Mouse (Mus musculus) limb, embryonic 12.5 days (tissue): ENCODE measurements around the gene Sdk2. TPM values are rescaled to one million over a fixed set of nuclear protein-coding genes. Genes with fewer than 3 reads are reported as not detected.

Source experiments
- ATAC-seq: fragments of 200-750 bp; cut with Nextera tagmentation; 2 replicates; pipeline ENCODE4 v1.8.0; 2017; ENCODE audit warnings: low read depth, moderate TSS enrichment; ENCODE audit not compliant: insufficient number of reproducible peaks, insufficient read depth, low FRiP score, low TSS enrichment
- H3K27ac ChIP-seq: fragments of 300-500 bp; sonication (generic); 2 replicates; pipeline ENCODE4 v1.5.1; 2016; ENCODE audit warnings: mild to moderate bottlenecking, moderate library complexity
- H3K27me3 ChIP-seq: fragments of 300-500 bp; sonication (generic); 2 replicates; pipeline ENCODE4 v1.6.1; 2016; ENCODE audit warnings: mild to moderate bottlenecking, moderate library complexity
- H3K36me3 ChIP-seq: fragments of 300-500 bp; sonication (generic); 2 replicates; pipeline ENCODE4 v1.6.1; 2016; ENCODE audit warnings: mild to moderate bottlenecking, moderate library complexity
- H3K4me1 ChIP-seq: fragments of 300-500 bp; sonication (generic); replicated peaks from 2 replicates; pipeline ENCODE4 v1.6.1; 2016
- H3K4me2 ChIP-seq: fragments of 300-500 bp; sonication (generic); 2 replicates; pipeline ENCODE4 v1.6.1; 2016; ENCODE audit warnings: mild to moderate bottlenecking, moderate library complexity
- H3K4me3 ChIP-seq: fragments of 300-500 bp; sonication (generic); replicated peaks from 2 replicates; pipeline ENCODE4 v1.5.1; 2016; ENCODE audit warnings: mild to moderate bottlenecking
- H3K9ac ChIP-seq: fragments of 300-500 bp; sonication (generic); replicated peaks from 2 replicates; pipeline ENCODE4 v1.6.1; 2016; ENCODE audit warnings: mild to moderate bottlenecking, moderate library complexity
- H3K9me3 ChIP-seq: fragments of 300-500 bp; sonication (generic); 2 replicates; pipeline ENCODE4 v1.6.1; 2016; ENCODE audit warnings: mild to moderate bottlenecking, moderate library complexity
- WGBS: fragments of 180-500 bp; shearing (Covaris S2); methylation state at CpG from one replicate; pipeline ENCODE4 v1.1.7; 2016; 5-methylcytosine and 5-hydroxymethylcytosine counted together
- polyA plus RNA-seq: library from polyadenylated mRNA; unstranded; fragments of >200 nt; fragmentation: Nextera tagmentation; extraction: Ambion mirVana; gene quantifications from 2 replicates; pipeline ENCODE4 v1.2.1, GENCODE M21; 2016

Gene Sdk2
- polyA plus RNA-seq, 1 experiment from 2014 or later = 2.3 TPM

DNA sequence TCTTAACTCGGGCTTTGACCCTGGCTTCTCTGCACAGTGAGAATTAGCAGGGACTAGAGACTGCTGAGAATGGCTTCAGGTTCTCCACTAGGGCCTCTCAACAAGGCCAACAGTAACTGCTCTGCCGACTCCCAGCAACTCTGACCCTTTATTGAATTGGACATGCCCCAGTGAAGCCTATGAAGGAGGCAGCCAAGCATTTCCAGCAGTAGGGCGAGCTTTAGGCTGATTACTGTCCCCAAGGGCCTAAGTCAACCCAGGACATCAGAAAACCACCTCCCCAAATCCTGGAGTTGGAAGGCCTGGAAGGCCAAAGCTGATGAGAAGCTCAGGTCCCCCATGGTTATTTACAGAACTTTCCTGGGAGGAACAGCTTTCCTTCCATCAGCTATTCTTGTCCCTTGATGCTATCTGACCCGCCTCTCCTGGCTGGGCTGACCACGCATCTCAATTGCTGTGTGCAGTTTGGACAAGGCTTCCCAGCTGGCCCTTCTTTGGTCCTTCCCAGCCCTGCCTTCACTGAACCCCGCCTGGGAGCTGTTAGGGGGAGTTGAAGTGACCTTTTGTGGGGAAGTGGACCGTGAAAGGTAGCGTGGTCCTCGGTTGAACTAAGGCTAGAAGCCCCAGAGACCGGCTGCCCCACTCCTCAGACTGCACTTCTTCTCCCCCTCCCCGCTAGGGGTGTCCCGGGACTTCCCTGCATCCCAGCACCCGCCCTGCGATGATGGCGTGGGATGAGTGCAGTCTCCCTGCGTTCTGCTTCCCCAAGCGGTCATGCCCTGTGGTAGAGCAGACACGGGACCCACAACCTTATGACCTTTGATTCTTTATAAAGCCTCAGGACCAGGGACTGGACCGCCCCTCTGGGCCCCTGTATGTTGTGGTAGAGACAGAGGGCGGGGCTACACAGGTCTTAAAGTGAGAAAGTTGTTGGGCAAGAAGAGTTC lies 287.8 kb downstream of the Sdk2 start:
- Histone ChIP-seq H3K9me3 (no peaks in the 10 kb centered on the region), H3K27me3 (no peaks in the 10 kb centered on the region), H3K36me3 (no peaks in the 10 kb centered on the region), H3K4me1 (peaks cover 40% of the 10 kb centered on the region), H3K4me2 (peak overlapping the region; percentile 17; the same call in 1 of the 2 replicates), H3K4me3 (no peak overlapping the region), H3K9ac (no peak overlapping the region), H3K27ac (peak overlapping the region; percentile 25; the same call in 1 of the 2 replicates)
- no peak for ATAC-seq
- WGBS = 36% methylated on average over 20 of the region's 20 CpGs

DNA sequence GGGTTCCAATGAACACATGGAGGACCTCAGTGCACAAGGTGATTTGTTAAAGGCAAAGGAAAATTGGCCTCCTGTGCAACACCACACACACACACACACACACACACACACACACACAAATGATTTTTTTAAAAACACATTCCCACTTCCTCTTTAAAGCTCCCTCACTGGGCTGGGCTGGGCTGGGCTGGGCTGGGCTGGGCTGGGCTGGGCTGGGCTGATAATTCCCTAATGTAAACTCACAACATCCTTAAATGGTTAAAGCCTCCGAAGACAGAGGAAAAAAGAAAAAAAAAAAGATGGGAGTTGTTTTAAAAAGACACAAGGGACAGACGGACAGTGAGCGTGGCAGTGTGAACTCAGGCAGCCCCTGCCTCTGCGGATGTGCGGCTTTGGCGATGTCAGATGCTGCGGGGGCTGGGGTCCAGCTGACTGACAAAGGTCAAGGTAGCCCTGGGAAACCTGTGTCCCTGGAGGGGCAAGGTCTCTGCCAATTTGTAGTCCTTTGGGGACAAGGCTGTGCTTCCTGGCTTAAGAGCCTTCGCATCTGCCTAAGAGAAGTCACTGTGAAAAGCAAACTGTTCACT lies 288.9 kb downstream of the Sdk2 start:
- no peaks in the 10 kb centered on the region for H3K27me3 ChIP-seq
- no peak overlapping the region for H3K4me2 ChIP-seq
- H3K9ac ChIP-seq = no peak overlapping the region
- WGBS = 69% methylated on average over 8 of the region's 8 CpGs
- no peaks in the 10 kb centered on the region for H3K36me3 ChIP-seq
- no peak for ATAC-seq
- no peak overlapping the region for H3K4me3 ChIP-seq
- H3K4me1 ChIP-seq = peaks cover 40% of the 10 kb centered on the region
- no peaks in the 10 kb centered on the region for H3K9me3 ChIP-seq
- no peak overlapping the region for H3K27ac ChIP-seq

DNA sequence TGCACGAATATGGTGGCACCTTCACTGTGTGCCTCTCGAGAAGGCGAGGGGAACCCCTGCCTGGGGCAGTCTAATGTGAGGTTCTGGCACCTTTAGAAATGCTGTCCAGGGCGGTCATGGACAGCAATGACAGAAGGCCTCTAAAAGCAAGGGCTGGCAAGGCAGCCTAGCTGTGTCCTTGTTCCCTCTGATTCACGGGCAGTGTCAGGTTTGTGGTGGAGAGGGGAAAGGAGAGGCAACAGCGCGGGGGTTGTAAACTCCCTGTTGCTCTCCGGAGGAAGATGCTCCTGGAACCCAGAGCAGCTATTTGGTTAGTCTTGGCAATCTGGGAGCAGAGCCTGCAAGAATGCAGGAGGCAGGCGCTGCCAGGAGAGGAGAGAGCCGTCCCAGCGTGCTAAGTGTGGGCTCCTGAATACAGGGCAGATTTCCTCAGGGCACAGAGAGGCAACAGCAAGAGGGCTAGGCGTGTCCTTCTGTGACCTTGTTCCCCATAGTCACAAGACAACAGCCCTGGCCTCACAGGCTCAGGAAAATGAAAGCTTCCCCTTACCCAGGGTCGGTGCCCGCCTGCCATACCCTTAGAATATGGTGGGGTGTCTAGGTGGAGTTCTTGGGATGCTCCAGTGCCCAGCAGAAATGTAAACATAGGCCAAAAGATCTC lies 289.9 kb downstream of the Sdk2 start:
- Histone ChIP-seq H3K4me2 (no peak overlapping the region), H3K9ac (no peak overlapping the region), H3K9me3 (no peaks in the 10 kb centered on the region), H3K4me3 (no peak overlapping the region), H3K36me3 (no peaks in the 10 kb centered on the region), H3K27ac (no peak overlapping the region), H3K4me1 (peaks cover 33% of the 10 kb centered on the region), H3K27me3 (no peaks in the 10 kb centered on the region)
- 58% methylated on average over 14 of the region's 14 CpGs for WGBS
- ATAC-seq = no peak

DNA sequence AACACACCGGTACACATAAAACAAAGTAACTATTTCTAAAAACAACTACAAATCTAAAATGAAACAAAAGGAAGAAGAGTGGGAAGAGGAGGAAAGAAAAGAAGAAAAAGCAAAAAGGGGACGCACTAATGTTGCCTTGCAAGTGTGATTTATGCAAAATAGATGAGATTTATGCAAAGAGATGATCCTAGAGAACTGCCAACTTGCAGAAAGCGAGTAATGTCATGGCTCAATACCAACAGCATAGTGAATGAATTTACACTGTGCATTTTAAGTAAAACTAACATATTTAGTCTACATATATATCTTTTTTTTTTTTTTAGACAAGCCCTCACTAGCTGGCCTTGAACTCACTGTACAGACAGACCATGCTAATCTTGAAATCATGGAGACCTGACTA lies 292.1 kb downstream of the Sdk2 start:
- H3K4me3 ChIP-seq = no peak overlapping the region
- peaks cover 27% of the 10 kb centered on the region for H3K4me1 ChIP-seq
- WGBS = 93% methylated on average over 3 of the region's 3 CpGs
- H3K27me3 ChIP-seq = no peaks in the 10 kb centered on the region
- no peak overlapping the region for H3K4me2 ChIP-seq
- H3K36me3 ChIP-seq = no peaks in the 10 kb centered on the region
- H3K27ac ChIP-seq = no peak overlapping the region
- ATAC-seq = no peak
- H3K9me3 ChIP-seq = no peaks in the 10 kb centered on the region
- no peak overlapping the region for H3K9ac ChIP-seq

DNA sequence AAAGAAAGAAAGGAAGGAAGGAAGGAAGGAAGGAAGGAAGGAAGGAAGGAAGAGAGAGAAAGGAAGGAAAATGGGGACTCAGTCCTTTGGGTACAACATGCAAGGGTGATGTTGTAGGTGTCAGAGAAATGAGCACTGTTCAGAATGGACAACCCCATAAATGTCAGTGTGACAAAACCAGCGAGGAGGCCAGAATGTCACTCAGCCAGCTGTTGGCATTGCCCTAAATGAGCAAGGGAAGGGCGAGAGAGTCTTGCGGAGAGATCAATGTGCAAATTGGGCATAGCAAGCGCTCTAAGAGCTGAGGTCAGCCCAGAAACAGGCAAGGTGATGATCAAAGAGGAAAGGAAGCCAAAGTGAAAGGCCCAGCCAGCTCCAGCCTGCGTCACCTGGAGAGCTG lies 293.7 kb downstream of the Sdk2 start:
- H3K4me1 ChIP-seq = peaks cover 19% of the 10 kb centered on the region
- no peaks in the 10 kb centered on the region for H3K9me3 ChIP-seq
- H3K9ac ChIP-seq = no peak overlapping the region
- H3K36me3 ChIP-seq = no peaks in the 10 kb centered on the region
- H3K27ac ChIP-seq = no peak overlapping the region
- ATAC-seq = no peak
- no peaks in the 10 kb centered on the region for H3K27me3 ChIP-seq
- no peak overlapping the region for H3K4me2 ChIP-seq
- 81% methylated on average over 5 of the region's 5 CpGs for WGBS
- H3K4me3 ChIP-seq = no peak overlapping the region

DNA sequence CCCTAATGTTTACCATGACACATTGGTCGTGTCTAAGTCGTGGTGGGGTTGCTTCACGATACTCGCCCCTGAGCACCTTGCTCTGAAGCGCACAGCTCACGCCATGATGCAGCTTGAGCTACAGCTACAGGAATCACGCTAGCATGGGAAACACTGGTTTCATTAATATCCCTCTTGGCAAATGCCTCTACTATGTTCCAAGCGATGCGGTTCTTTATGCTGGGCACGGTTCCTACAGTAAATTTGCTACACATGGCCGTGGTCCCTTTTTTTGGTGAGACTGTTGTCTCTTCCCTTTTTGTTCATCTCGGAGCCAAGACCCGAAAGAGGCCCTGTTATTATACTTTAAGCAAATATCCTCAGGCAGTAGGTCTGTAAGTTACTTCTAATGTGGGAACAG lies 295.7 kb downstream of the Sdk2 start:
- Histone ChIP-seq H3K4me3 (no peak overlapping the region), H3K27ac (no peak overlapping the region), H3K27me3 (no peaks in the 10 kb centered on the region), H3K36me3 (no peaks in the 10 kb centered on the region), H3K4me2 (no peak overlapping the region), H3K9me3 (no peaks in the 10 kb centered on the region), H3K9ac (no peak overlapping the region), H3K4me1 (peaks cover 25% of the 10 kb centered on the region)
- ATAC-seq = no peak
- WGBS = 91% methylated on average over 13 of the region's 13 CpGs

DNA sequence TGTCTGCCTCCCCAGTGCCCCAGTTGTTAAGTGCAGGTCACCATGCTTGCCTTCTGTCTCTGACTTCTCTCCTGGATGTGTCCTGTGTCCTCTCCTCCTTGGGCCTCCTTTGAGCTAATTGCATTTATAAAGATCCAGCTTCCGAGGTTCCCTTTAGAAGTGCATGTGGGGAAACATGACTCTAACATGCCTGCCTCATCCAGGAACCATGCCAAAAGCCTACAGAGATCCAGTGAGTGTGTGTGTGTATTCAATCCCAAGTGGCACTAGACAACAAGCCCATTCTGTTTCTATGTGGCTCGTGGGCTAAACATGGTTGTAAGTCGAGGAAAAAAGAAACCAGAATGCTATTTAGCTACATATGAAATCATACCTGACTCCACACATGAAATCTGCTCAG lies 298.5 kb downstream of the Sdk2 start:
- Histone ChIP-seq H3K9me3 (no peaks in the 10 kb centered on the region), H3K27ac (no peak overlapping the region), H3K4me2 (no peak overlapping the region), H3K27me3 (no peaks in the 10 kb centered on the region), H3K4me1 (peaks cover 37% of the 10 kb centered on the region), H3K9ac (no peak overlapping the region), H3K4me3 (no peak overlapping the region), H3K36me3 (no peaks in the 10 kb centered on the region)
- ATAC-seq = no peak
- 72% methylated on average over 3 of the region's 3 CpGs for WGBS

DNA sequence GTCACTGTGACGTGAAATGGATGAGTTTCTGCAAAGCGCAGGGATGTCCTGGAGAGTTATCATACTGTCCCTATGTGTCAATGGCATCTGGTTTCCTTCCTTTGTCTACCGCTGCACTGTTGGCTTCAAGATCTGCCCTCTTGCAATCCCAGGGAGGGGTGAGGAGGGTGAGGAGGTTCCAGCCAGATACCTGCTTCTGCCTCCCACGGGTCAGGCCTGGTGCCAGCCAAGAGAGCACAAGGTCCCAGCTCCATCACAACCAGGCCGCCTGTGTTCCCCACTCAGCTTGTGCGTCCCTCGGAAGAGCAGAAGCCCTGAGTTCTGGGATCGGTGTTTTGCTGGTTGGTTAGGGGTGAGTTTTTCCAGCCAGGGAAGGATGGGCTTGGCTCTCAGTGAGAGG lies 299.6 kb downstream of the Sdk2 start:
- Histone ChIP-seq H3K4me2 (no peak overlapping the region), H3K9me3 (no peaks in the 10 kb centered on the region), H3K4me1 (peaks cover 41% of the 10 kb centered on the region), H3K9ac (no peak overlapping the region; the same call in 1 of the 2 replicates), H3K27ac (no peak overlapping the region), H3K4me3 (no peak overlapping the region), H3K27me3 (no peaks in the 10 kb centered on the region), H3K36me3 (no peaks in the 10 kb centered on the region)
- no peak for ATAC-seq
- WGBS = 55% methylated on average over 8 of the region's 8 CpGs

DNA sequence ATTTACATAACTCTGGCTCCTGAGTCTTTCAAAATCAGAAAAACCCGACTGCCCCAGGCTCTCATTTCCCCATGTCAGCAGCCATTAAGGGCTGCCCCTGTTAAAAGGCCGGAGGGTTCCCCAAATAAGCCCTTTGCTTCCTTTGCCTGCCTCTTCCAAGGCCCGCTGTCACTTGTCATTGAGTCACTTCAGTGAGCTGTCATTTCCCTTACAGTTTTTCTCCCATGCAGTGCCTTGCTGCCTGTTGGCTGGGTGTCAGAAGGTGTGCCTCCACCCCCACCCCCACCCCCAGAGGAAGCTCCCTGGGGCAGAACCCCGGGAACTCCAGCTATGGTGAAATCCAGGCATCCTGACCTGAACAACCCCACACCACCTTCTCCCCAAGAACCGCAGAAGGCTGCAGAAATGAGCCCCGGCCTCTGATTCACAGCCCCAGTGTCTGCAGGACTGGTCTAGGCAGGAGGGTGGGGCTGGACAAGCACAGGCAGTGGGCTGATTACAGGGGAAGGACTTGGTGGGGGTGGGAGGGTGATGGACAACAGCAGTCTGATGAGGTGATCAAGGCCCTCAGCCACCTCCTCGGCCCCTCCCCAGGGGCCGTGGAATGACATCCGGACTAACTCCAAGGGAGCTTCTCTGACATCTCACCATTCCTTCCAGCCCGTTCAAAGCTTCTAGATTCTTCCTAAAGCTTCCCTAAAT lies 300.4 kb downstream of the Sdk2 start:
- H3K4me3 ChIP-seq = no peak overlapping the region
- 26% methylated on average over 10 of the region's 10 CpGs for WGBS
- ATAC-seq = no peak
- H3K4me2 ChIP-seq = no peak overlapping the region
- no peaks in the 10 kb centered on the region for H3K27me3 ChIP-seq
- no peaks in the 10 kb centered on the region for H3K36me3 ChIP-seq
- H3K9me3 ChIP-seq = no peaks in the 10 kb centered on the region
- no peak overlapping the region for H3K9ac ChIP-seq
- no peak overlapping the region for H3K27ac ChIP-seq
- H3K4me1 ChIP-seq = peaks cover 44% of the 10 kb centered on the region

DNA sequence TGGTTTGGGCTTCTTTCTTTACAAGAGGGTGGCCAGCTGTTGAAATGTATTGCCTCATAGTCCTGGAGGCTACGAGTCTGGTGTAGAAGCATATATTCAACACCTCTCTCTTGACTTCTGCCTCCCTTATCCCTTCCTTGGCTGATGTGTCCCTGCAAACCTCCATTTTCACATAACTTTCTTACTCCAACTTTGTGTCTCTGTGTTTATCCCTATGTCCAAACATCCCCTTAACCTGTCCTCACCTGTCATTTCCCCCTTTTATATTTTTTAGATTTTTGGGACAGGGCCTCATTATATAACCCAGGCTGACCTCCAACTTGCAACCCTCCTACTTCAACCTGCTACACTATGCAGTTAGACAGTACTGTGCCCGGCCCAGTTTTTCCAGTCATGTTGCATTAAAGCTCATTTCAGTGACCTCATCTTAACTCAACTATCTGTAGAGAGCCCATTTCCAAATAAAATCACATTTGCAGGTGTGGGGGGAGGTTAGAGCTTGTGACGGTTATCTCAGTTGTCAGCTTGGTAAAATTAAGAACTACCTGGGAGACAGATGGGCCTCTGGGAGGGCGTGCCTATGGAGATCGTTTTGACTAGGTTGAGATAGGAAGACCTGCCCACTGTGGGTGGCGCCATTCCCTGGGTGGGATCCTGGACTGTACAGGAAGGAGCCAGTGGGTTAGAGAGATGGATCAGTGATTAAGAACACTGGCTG lies 302.6 kb downstream of the Sdk2 start:
- ATAC-seq = no peak
- WGBS = 85% methylated on average over 6 of the region's 6 CpGs
- Histone ChIP-seq H3K4me1 (peaks cover 44% of the 10 kb centered on the region), H3K4me3 (no peak overlapping the region), H3K27ac (peak overlapping the region; percentile 68), H3K4me2 (no peak overlapping the region), H3K36me3 (no peaks in the 10 kb centered on the region), H3K9me3 (no peaks in the 10 kb centered on the region), H3K27me3 (no peaks in the 10 kb centered on the region), H3K9ac (no peak overlapping the region)
